Mouse (Mus musculus) CH12F3 (cell line): Measurements from ENCODE around the gene Gm21732.
"Not testable (repeated sequence)": the region's sequence is repeated elsewhere in the genome, so short reads cannot be mapped to it uniquely, and the experiment has no call there.

Experiments
- in situ Hi-C: fragments of 300-500 bp; cut with MboI; formaldehyde crosslinking; loops from 2 replicates; pipeline ENCODE4 v1.14.3; 2020; ENCODE audit warnings: low sequenced_read_pairs

The Gm21732 gene

GRCm38 (mm10) chrY:38575591-38575990 lies at the start of gene Gm21732:
Gene Gm21732 (minus strand): TSS chrY:38575691.
- in situ Hi-C loops, result not testable (repeated sequence)
